Mouse (Mus musculus) C2C12 (cell line): Measurements from ENCODE around the gene Elk3.

Experiments used
- CTCF ChIP-seq: IDR thresholded peaks from one replicate; pipeline ENCODE4 v1.5.1; 2011; ENCODE audit not compliant: control insufficient read depth, insufficient read depth, insufficient read length
- MAX ChIP-seq: IDR thresholded peaks from one replicate; pipeline ENCODE4 v1.6.1; 2011; ENCODE audit warnings: mild to moderate bottlenecking, control low read depth
- USF1 ChIP-seq: IDR thresholded peaks from one replicate; pipeline ENCODE4 v1.6.1; 2011; ENCODE audit warnings: low read depth, mild to moderate bottlenecking, control low read depth, moderate library complexity

DNA sequence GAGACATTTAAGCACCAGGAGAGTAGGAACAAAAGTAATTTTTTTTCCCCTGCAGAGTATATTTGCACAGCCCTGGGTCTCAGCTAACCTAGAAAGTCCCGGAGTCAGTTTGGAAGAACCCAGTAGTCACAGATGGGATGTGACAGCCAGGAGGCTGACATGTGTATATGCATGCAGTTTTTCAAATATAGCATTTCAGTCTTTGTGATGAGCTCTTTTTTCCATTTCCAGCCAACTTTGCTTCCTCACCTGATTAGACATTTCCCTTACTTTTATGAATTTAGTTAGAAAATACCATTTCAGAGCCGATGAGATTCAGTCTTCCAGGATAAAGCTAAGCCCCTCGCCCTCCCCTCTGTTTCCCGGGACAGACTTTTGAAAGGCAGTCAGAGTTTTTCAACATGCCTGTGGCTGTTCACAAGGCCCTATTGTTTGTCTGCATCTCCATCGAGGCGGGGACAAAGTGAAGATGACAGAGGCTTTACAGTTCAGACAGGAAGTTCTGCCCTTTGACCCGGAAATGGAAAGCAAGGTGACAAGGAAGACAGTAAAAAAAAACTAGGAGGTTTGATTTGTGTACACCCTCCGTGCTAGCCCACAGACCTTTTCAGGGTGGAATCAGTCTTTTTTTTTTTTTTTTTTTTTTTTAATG lies 44.5 kb upstream of the Elk3 start:
- TF ChIP-seq USF1, result no peak
- no peak for TF ChIP-seq CTCF
- TF ChIP-seq MAX, result no peak
